Mouse (Mus musculus) urinary bladder, adult 2 months (tissue): ENCODE measurements around the gene Rps4x. TPM values are rescaled to one million over a fixed set of nuclear protein-coding genes. Genes with fewer than 3 reads are reported as not detected.

Source experiments
- polyA plus RNA-seq: library from polyadenylated mRNA; depleted of rRNA; stranded (reverse); fragments of >200 nt; gene quantifications from 2 replicates; pipeline ENCODE4 v1.2.3, GENCODE M21; 2012; rRNA removed

Gene Rps4x
- polyA plus RNA-seq, 1 experiment, result 2,053 TPM

Other genes with a start within 250 kb of the Rps4x start
- gene Rtl5, start 118.1 kb downstream of the Rps4x start, polyA plus RNA-seq, result 4.7 and 7.0 TPM in 2 replicates
- gene Pin4, start 69.9 kb downstream of the Rps4x start, polyA plus RNA-seq, result 55.1 and 55.6 TPM in 2 replicates
- 0.46 and 0.52 TPM in 2 replicates for gene Ercc6l, start 32.3 kb downstream of the Rps4x start, polyA plus RNA-seq
- 0.45 and 0.46 TPM in 2 replicates for gene Cited1, start 62.8 kb upstream of the Rps4x start, polyA plus RNA-seq